Mouse (Mus musculus): ENCODE measurements around the gene Nkiras2. TPM values are rescaled to one million over a fixed set of nuclear protein-coding genes. Genes with fewer than 3 reads are reported as not detected.

Nkiras2 gene
- polyA plus RNA-seq, 1 experiment from 2014 or later = 65.4 TPM

- Histone ChIP-seq H3K9ac (no peak overlapping the region), H3K4me3 (ENCODE audit: low read depth, low read length) (no peak overlapping the region), H3K4me2 (no peak overlapping the region), H3K27ac (ENCODE audit: low read depth) (no peak overlapping the region), H3K27me3 (ENCODE audit: insufficient read depth, low read length) (no peaks in the 10 kb centered on the region), H3K9me3 (ENCODE audit: low read depth, low read length) (no peaks in the 10 kb centered on the region), H3K36me3 (ENCODE audit: insufficient read depth) (peaks cover 85% of the 10 kb centered on the region), H3K4me1 (ENCODE audit: insufficient read depth) (no peaks in the 10 kb centered on the region)
- TF ChIP-seq CTCF (IDR thresholded peaks at IDR 0.05; ENCODE audit: low read depth) = no peak
- DNase-seq (no peak), ATAC-seq (ENCODE audit: insufficient read depth) (no peak)
- WGBS = 81% methylated on average over 4 of the region's 4 CpGs
These were observed 21.0 kb upstream of the Nkiras2 start for GRCm38 (mm10) chr11:100598074-100598473.

GRCm38 (mm10) chr11:100601372-100601771, 17.7 kb upstream of the Nkiras2 start:
- WGBS = 95% methylated on average over 3 of the region's 3 CpGs
- TF ChIP-seq CTCF (IDR thresholded peaks at IDR 0.05; ENCODE audit: low read depth) = no peak
- H3K4me2 ChIP-seq = no peak overlapping the region
- H3K4me1 ChIP-seq (ENCODE audit: insufficient read depth) = no peaks in the 10 kb centered on the region
- no peak overlapping the region for H3K9ac ChIP-seq
- no peaks in the 10 kb centered on the region for H3K9me3 ChIP-seq (ENCODE audit: low read depth, low read length)
- H3K27me3 ChIP-seq (ENCODE audit: insufficient read depth, low read length) = no peaks in the 10 kb centered on the region
- ATAC-seq (ENCODE audit: insufficient read depth) = no peak
- no peak overlapping the region for H3K4me3 ChIP-seq (ENCODE audit: low read depth, low read length)
- no peak for DNase-seq
- no peak overlapping the region for H3K27ac ChIP-seq (ENCODE audit: low read depth)
- H3K36me3 ChIP-seq (ENCODE audit: insufficient read depth) = peaks cover 61% of the 10 kb centered on the region

GRCm38 (mm10) chr11:100603155-100603554, 15.9 kb upstream of the Nkiras2 start:
- 82% methylated on average over 9 of the region's 9 CpGs for WGBS
- H3K4me2 ChIP-seq = no peak overlapping the region
- ATAC-seq (ENCODE audit: insufficient read depth) = no peak
- DNase-seq = no peak
- H3K36me3 ChIP-seq (ENCODE audit: insufficient read depth) = peaks cover 56% of the 10 kb centered on the region
- no peaks in the 10 kb centered on the region for H3K9me3 ChIP-seq (ENCODE audit: low read depth, low read length)
- no peak overlapping the region for H3K9ac ChIP-seq
- H3K4me1 ChIP-seq (ENCODE audit: insufficient read depth) = no peaks in the 10 kb centered on the region
- H3K4me3 ChIP-seq (ENCODE audit: low read depth, low read length) = no peak overlapping the region
- H3K27ac ChIP-seq (ENCODE audit: low read depth) = no peak overlapping the region
- no peak for TF ChIP-seq CTCF (IDR thresholded peaks at IDR 0.05; ENCODE audit: low read depth)
- H3K27me3 ChIP-seq (ENCODE audit: insufficient read depth, low read length) = no peaks in the 10 kb centered on the region

- ATAC-seq (ENCODE audit: insufficient read depth) = no peak
- TF ChIP-seq CTCF (IDR thresholded peaks at IDR 0.05; ENCODE audit: low read depth) = no peak
- WGBS = 85% methylated on average over 8 of the region's 8 CpGs
- Histone ChIP-seq H3K27me3 (ENCODE audit: insufficient read depth, low read length) (no peaks in the 10 kb centered on the region), H3K4me3 (ENCODE audit: low read depth, low read length) (no peak overlapping the region), H3K9me3 (ENCODE audit: low read depth, low read length) (no peaks in the 10 kb centered on the region), H3K27ac (ENCODE audit: low read depth) (no peak overlapping the region), H3K4me1 (ENCODE audit: insufficient read depth) (no peaks in the 10 kb centered on the region), H3K36me3 (ENCODE audit: insufficient read depth) (peaks cover 52% of the 10 kb centered on the region), H3K9ac (no peak overlapping the region), H3K4me2 (no peak overlapping the region)
- DNase-seq = no peak
These were observed 15.2 kb upstream of the Nkiras2 start for GRCm38 (mm10) chr11:100603813-100604212.

- TF ChIP-seq CTCF (IDR thresholded peaks at IDR 0.05; ENCODE audit: low read depth) = no peak
- Histone ChIP-seq H3K36me3 (ENCODE audit: insufficient read depth) (peaks cover 45% of the 10 kb centered on the region), H3K9ac (no peak overlapping the region), H3K27ac (ENCODE audit: low read depth) (no peak overlapping the region), H3K4me2 (no peak overlapping the region), H3K4me1 (ENCODE audit: insufficient read depth) (no peaks in the 10 kb centered on the region), H3K27me3 (ENCODE audit: insufficient read depth, low read length) (no peaks in the 10 kb centered on the region), H3K4me3 (ENCODE audit: low read depth, low read length) (no peak overlapping the region), H3K9me3 (ENCODE audit: low read depth, low read length) (no peaks in the 10 kb centered on the region)
- DNase-seq = no peak
- 83% methylated on average over 4 of the region's 4 CpGs for WGBS
- ATAC-seq (ENCODE audit: insufficient read depth) = no peak
These were observed 14.6 kb upstream of the Nkiras2 start for GRCm38 (mm10) chr11:100604321-100605005.

- Histone ChIP-seq H3K4me2 (no peak overlapping the region), H3K4me3 (ENCODE audit: low read depth, low read length) (no peak overlapping the region), H3K9me3 (ENCODE audit: low read depth, low read length) (no peaks in the 10 kb centered on the region), H3K36me3 (ENCODE audit: insufficient read depth) (peaks cover 42% of the 10 kb centered on the region), H3K27me3 (ENCODE audit: insufficient read depth, low read length) (no peaks in the 10 kb centered on the region), H3K9ac (no peak overlapping the region), H3K4me1 (ENCODE audit: insufficient read depth) (no peaks in the 10 kb centered on the region), H3K27ac (ENCODE audit: low read depth) (no peak overlapping the region)
- no peak for ATAC-seq (ENCODE audit: insufficient read depth)
- no peak for TF ChIP-seq CTCF (IDR thresholded peaks at IDR 0.05; ENCODE audit: low read depth)
- DNase-seq = no peak
- 77% methylated on average over 10 of the region's 10 CpGs for WGBS
These were observed 13.6 kb upstream of the Nkiras2 start for GRCm38 (mm10) chr11:100605451-100605850.

GRCm38 (mm10) chr11:100607121-100607520, 11.9 kb upstream of the Nkiras2 start:
- no peak overlapping the region for H3K9ac ChIP-seq
- WGBS = 89% methylated on average over 6 of the region's 6 CpGs

More at GRCm38 (mm10) chr11:100607121-100607520, 11.9 kb upstream of the Nkiras2 start:
- Histone ChIP-seq H3K36me3 (ENCODE audit: insufficient read depth) (peaks cover 34% of the 10 kb centered on the region), H3K9me3 (ENCODE audit: low read depth, low read length) (no peaks in the 10 kb centered on the region), H3K4me2 (no peak overlapping the region), H3K27ac (ENCODE audit: low read depth) (no peak overlapping the region), H3K27me3 (ENCODE audit: insufficient read depth, low read length) (no peaks in the 10 kb centered on the region), H3K4me1 (ENCODE audit: insufficient read depth) (no peaks in the 10 kb centered on the region), H3K4me3 (ENCODE audit: low read depth, low read length) (no peak overlapping the region)
- ATAC-seq (ENCODE audit: insufficient read depth) (no peak), DNase-seq (no peak)
- TF ChIP-seq CTCF (IDR thresholded peaks at IDR 0.05; ENCODE audit: low read depth) = no peak

Measured in lung, embryonic 14.5 days (tissue).